Mouse (Mus musculus) C2C12 (cell line): ENCODE results near the gene Pomt2. TPM values are rescaled to one million over a fixed set of nuclear protein-coding genes. Genes with fewer than 3 reads are reported as not detected.
A peak's percentile ranks its signal among the peaks of the same experiment; 100 is the strongest.

ENCODE experiments used
- H3K27me3 ChIP-seq: one replicate; pipeline ENCODE4 v1.6.1; 2011; ENCODE audit not compliant: control insufficient read depth, insufficient read depth, insufficient read length
- H3K36me3 ChIP-seq: one replicate; pipeline ENCODE4 v1.6.1; 2011; ENCODE audit not compliant: control insufficient read depth, insufficient read depth
- H3K4me3 ChIP-seq: one replicate; pipeline ENCODE4 v1.5.1; 2011; ENCODE audit warnings: mild to moderate bottlenecking, control low read depth; ENCODE audit not compliant: poor library complexity, insufficient read depth, severe bottlenecking
- H3K79me2 ChIP-seq: one replicate; pipeline ENCODE4 v1.6.1; 2011; ENCODE audit not compliant: control insufficient read depth, insufficient read depth
- H3K79me3 ChIP-seq: one replicate; pipeline ENCODE4 v1.6.1; 2011; ENCODE audit warnings: low read depth, control low read depth
- H3ac ChIP-seq: one replicate; pipeline ENCODE3; 2011; ENCODE audit warnings: low read depth; ENCODE audit not compliant: control insufficient read depth, insufficient read length
- CEBPB ChIP-seq: IDR thresholded peaks from one replicate; pipeline ENCODE4 v1.6.1; 2011; ENCODE audit warnings: low read depth, mild to moderate bottlenecking, control low read depth, moderate library complexity
- CTCF ChIP-seq: IDR thresholded peaks from one replicate; pipeline ENCODE4 v1.5.1; 2011; ENCODE audit not compliant: control insufficient read depth, insufficient read depth, insufficient read length
- FOSL1 ChIP-seq: IDR thresholded peaks from one replicate; pipeline ENCODE4 v1.8.0; 2011; ENCODE audit warnings: mild to moderate bottlenecking, low read length; ENCODE audit not compliant: poor library complexity, insufficient read depth, severe bottlenecking
- MAX ChIP-seq: IDR thresholded peaks from one replicate; pipeline ENCODE4 v1.6.1; 2011; ENCODE audit warnings: mild to moderate bottlenecking, control low read depth
- MYOD1 ChIP-seq: IDR thresholded peaks from one replicate; pipeline ENCODE4 v1.6.1; 2011; ENCODE audit warnings: low read depth; ENCODE audit not compliant: control insufficient read depth, insufficient read length
- MYOG ChIP-seq: IDR thresholded peaks from one replicate; pipeline ENCODE4 v1.6.1; 2011; ENCODE audit not compliant: control insufficient read depth, insufficient read length; ENCODE audit errors: extremely low read depth
- USF1 ChIP-seq: IDR thresholded peaks from one replicate; pipeline ENCODE4 v1.6.1; 2011; ENCODE audit warnings: low read depth, mild to moderate bottlenecking, control low read depth, moderate library complexity
- polyA plus RNA-seq: library from polyadenylated mRNA; unstranded; fragments of >200 nt; fragmentation: generic; extraction: Trizol; gene quantifications from one replicate; pipeline ENCODE4 v1.2.1, GENCODE M21; 2012; ENCODE audit warnings: missing spikeins

The Pomt2 gene
- polyA plus RNA-seq, 1 experiment = 9.8 TPM

DNA sequence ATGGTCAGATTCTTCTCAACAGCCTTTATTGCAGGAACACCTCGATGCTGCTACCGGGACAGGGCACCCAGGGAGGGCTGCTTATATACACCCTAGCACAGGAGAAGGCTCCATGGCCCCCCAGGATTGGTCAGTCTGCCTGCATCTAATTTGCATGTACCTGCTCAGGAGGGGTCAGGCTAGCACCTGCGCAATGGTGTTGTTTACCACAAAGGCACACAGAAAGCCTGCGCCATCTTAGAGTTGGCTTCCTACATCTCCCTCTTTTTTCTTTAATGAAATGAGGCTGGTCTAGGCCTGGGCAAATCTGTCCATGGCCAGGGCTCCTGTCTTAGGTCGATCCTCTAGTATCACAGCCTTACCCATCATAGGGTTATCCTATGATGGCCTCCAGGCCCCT, 1.7 kb upstream of the Pomt2 start:
- H3K79me2 ChIP-seq = peaks cover 31% of the 10 kb centered on the region
- H3ac ChIP-seq = no peak overlapping the region
- no peaks in the 10 kb centered on the region for H3K27me3 ChIP-seq
- H3K4me3 ChIP-seq = no peak overlapping the region
- no peaks in the 10 kb centered on the region for H3K36me3 ChIP-seq
- H3K79me3 ChIP-seq = peaks cover 12% of the 10 kb centered on the region
- no peak for TF ChIP-seq MAX
- TF ChIP-seq MYOG = no peak
- TF ChIP-seq CEBPB = no peak
- TF ChIP-seq CTCF = no peak
- TF ChIP-seq MYOD1 = no peak
- no peak for TF ChIP-seq USF1
- TF ChIP-seq FOSL1 = no peak

DNA sequence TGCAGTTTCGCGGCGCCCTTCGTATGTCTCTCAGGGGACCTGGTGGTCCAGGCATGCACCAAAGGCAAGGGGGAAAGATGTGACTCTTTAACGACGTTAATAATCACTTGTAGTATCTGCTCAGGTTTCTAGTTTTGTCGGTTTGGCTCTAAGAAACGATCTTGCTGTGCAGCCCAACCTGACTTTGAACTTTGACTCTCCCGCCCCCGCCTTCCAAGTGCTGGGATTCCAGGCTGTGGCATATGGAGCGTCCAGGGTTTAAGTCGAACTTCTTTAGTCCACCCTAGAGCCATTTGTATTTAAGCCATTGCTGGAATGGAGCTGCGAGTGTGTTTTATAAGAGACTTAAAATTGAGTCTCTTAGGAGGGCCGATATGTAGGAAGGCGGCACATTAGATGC, 368 bp upstream of the Pomt2 start:
- Histone ChIP-seq H3ac (peak overlapping the region; percentile 85), H3K79me3 (peaks cover 15% of the 10 kb centered on the region), H3K36me3 (no peaks in the 10 kb centered on the region), H3K79me2 (peaks cover 34% of the 10 kb centered on the region), H3K4me3 (peak overlapping the region; percentile 99), H3K27me3 (no peaks in the 10 kb centered on the region)
- TF ChIP-seq CTCF (no peak), MAX (peak; percentile 1), USF1 (no peak)

GRCm38 (mm10) chr12:87146966-87147365, 802 bp downstream of the Pomt2 start, which contains the start of gene Gstz1:
TSS of gene Gstz1 (plus strand) at chr12:87147165.
- H3K4me3 ChIP-seq = peak within 1 kb of the TSS; percentile 99
- TF ChIP-seq USF1 = no peak
- no peak for TF ChIP-seq MYOD1
- no peak for TF ChIP-seq CEBPB
- TF ChIP-seq CTCF = no peak

GRCm38 (mm10) chr12:87142156-87142555, 5.6 kb downstream of the Pomt2 start:
- Histone ChIP-seq H3K27me3 (no peaks in the 10 kb centered on the region), H3K79me2 (peaks cover 23% of the 10 kb centered on the region), H3K36me3 (peaks cover 10% of the 10 kb centered on the region), H3ac (no peak overlapping the region), H3K79me3 (peaks cover 13% of the 10 kb centered on the region), H3K4me3 (no peak overlapping the region)
- no peak for TF ChIP-seq MYOG
- no peak for TF ChIP-seq USF1
- no peak for TF ChIP-seq CEBPB
- no peak for TF ChIP-seq MYOD1
- no peak for TF ChIP-seq FOSL1
- no peak for TF ChIP-seq MAX
- TF ChIP-seq CTCF = no peak

More at GRCm38 (mm10) chr12:87146966-87147365, 802 bp downstream of the Pomt2 start, which contains the start of gene Gstz1:
- peaks cover 15% of the 10 kb centered on the region for H3K79me3 ChIP-seq
- no peaks in the 10 kb centered on the region for H3K36me3 ChIP-seq
- H3K79me2 ChIP-seq = peaks cover 34% of the 10 kb centered on the region
- no peaks in the 10 kb centered on the region for H3K27me3 ChIP-seq
- peak within 1 kb of the TSS; percentile 85 for H3ac ChIP-seq

GRCm38 (mm10) chr12:87138768-87139167, 9.0 kb downstream of the Pomt2 start:
- Histone ChIP-seq H3K79me3 (peaks cover under 1% of the 10 kb centered on the region), H3K79me2 (peaks cover 3% of the 10 kb centered on the region), H3K36me3 (peaks cover 26% of the 10 kb centered on the region), H3K27me3 (no peaks in the 10 kb centered on the region), H3ac (no peak overlapping the region), H3K4me3 (no peak overlapping the region)
- no peak for TF ChIP-seq MAX
- no peak for TF ChIP-seq FOSL1
- no peak for TF ChIP-seq USF1
- no peak for TF ChIP-seq CTCF
- no peak for TF ChIP-seq MYOD1
- TF ChIP-seq CEBPB = no peak
- TF ChIP-seq MYOG = no peak

DNA sequence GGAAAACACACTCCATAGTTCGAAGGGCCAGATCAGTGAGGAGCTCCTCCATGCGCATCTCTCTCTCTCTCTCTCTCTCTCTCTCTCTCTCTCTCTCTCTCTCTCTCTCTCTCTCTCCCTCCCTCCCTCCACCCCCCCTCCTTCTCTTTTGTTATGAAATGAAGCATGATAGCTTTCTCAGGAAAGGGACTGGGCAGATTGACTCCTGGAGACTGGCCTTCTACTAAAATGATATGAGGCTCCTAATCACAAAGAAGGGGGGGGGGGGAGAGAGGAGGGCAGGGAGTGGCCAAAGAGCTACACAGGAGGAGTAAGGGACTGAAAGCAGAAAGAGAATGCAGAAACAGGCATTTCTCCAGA, 9.4 kb downstream of the Pomt2 start:
- no peaks in the 10 kb centered on the region for H3K79me3 ChIP-seq
- peaks cover 26% of the 10 kb centered on the region for H3K36me3 ChIP-seq
- TF ChIP-seq MAX (no peak), USF1 (no peak), CEBPB (no peak), MYOG (no peak), MYOD1 (no peak), FOSL1 (no peak), CTCF (no peak)
- no peak overlapping the region for H3K4me3 ChIP-seq
- H3K79me2 ChIP-seq = peaks cover 1% of the 10 kb centered on the region
- H3ac ChIP-seq = no peak overlapping the region
- no peaks in the 10 kb centered on the region for H3K27me3 ChIP-seq
